Mouse (Mus musculus) inflammation-experienced regulatory T-cells, adult 6 months (primary cell): ENCODE measurements around the gene Apex1. TPM values are rescaled to one million over a fixed set of nuclear protein-coding genes. Genes with fewer than 3 reads are reported as not detected.
"Not testable (repeated sequence)": the region's sequence is repeated elsewhere in the genome, so short reads cannot be mapped to it uniquely, and the experiment has no call there.

ENCODE experiments used
- ATAC-seq: one replicate; pipeline ENCODE4 v1.8.0; 2017
- polyA plus RNA-seq, 3 experiments: library from polyadenylated mRNA; unstranded; fragments of 100-300 nt; shearing (Covaris generic); gene quantifications; one replicate each; pipeline ENCODE4 v1.2.1; 2017

The Apex1 gene
- polyA plus RNA-seq, 3 experiments from 2014 or later: 54.2 to 100 (median 91.0) TPM

DNA sequence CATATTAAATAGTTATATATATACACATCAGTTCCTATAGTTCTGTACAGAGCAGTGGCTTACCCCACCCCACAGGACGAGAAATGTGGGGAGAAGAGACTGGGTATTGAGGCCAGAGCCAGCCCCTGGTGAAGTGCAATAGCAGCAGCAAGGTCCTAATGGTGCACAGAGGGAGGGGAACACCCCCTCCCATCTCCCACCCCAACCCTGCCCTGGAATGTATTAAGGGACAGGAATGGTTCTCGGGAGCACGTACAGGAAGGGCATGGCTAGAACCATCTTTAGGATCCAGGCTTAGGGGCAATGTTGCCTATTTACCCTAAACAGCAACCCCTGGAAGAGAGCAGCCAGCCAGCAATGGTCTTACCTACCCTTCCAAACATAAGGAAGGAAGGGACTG lies 2.6 kb downstream of the Apex1 start:
- no peak for ATAC-seq

DNA sequence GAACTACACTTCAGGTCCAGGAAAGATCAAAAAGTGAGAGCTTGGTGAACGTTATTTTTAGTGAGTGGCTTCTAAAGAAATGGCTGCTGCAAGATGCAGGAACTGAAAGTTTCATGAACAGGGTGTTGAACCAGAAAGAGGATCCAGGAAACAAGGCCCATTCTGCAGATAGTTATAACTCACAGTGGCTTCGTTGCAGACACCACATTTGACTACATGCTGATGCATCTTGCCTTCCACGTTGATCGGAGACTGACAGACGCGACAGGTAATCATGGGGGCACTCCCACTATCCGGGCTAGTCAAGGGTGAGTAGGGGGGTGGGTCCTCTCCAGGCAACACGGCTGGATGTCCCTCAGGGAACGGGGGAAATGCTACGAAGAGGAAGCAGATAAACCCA lies 5.2 kb downstream of the Apex1 start:
- ATAC-seq: no peak

DNA sequence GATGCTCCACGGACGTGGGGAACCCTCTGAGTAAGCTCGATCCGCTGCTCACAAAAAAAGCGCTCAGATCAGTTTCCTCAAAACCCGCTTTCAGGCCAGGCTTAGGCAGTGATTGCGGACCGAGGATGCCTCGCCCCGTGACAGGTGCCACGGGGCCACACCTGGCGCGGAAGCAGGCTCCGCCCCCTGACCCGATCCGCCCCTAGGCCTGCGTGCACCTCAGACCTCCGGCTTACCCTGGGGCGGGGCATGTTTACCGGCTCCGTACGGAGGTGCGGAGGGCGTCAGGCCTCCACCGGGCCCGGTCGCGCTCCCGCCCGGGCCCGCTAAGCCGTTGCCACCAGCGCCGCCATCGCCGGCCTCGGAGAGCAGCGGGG lies 5.6 kb downstream of the Apex1 start:
- peak; percentile 16 for ATAC-seq

DNA sequence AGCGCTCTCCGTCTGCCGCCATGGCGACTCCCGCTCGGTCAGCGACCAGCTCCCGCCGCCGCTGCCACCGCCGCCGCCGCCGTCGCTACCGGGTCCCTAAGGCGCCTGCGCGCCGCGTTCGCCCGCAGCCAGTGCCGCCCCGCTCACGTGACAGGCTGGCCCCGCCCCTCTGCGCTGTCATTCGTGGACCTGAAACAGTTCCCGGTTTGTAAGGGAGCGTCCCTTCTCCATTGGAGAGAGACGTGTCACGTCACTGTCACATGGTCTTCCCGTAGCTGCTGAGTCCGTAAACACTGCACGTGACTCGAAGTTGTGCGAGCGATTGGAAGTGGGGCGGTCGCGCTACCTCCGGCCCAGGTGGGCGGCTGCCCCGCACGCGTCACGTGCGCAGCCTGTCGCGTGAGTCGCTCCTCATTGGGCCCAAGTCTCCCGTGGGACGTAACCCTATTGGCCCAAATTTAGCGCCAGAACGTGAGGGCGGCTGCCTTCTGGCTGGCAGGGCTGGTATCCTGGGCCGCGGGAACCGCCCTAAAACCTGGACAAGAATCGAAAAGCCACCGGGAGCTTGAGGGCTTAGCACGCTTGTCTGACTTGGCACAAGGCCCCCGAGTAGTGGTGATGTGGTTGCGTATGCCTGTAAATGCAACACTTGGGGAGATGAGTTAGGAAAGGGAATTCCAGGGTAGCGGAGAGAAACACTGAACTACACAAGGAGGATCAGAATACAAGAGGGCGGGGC lies 6.2 kb downstream of the Apex1 start, which contains the start of the genes Pip4p1 and Pnp:
Gene Pip4p1, minus strand, starts transcription at position 103 of the 739 bp plus-strand sequence.
Gene Pnp, plus strand, starts transcription at position 329 of the 739 bp plus-strand sequence.
- ATAC-seq: peak; percentile 95

- no peak for ATAC-seq
Observed at GRCm38 (mm10) chr14:50931493-50932020, 6.8 kb downstream of the Apex1 start.

DNA sequence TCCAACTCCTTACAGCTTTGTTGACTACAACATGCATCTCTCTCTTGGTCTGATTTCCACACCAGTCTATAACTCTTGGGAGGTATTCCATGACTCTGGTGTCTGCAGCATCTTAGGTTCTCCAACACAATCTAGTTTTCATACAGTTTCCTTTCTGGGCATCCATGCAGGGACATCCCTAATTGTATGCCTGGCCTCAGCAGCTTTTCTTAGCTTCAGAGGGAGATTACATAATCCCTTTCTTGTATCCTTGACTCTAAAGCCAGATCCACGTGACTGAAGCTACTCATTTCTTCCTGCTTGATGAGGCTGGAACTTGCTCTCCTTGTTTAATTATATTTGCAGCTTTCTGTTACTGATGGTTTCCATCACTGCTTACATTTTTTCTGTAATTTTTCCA lies 11.9 kb downstream of the Apex1 start:
- ATAC-seq: no peak

GRCm38 (mm10) chr14:50938119-50938908 lies 13.5 kb downstream of the Apex1 start:
- no peak for ATAC-seq

DNA sequence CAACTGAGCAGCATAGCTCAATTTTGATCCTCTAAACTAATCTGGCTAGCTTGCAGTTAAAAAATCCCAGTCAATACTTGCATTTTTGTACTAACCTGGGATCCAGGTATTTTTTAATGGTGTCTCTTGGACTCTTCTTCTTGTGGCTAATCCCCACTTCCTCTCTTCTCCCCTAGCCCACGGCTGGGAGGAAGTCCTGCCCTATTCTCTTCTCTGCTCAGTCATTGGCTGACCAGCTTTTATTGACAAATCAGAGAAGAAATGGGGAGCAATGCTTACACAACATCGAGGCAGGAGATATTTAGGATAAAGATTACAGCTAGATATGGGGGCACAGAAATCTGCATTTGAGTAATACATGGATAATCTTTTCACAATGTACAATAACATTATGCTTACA lies 14.2 kb downstream of the Apex1 start:
- ATAC-seq: peak; percentile 73

- ATAC-seq: peak; percentile 87
Observed at GRCm38 (mm10) chr14:50943932-50944667, 19.3 kb downstream of the Apex1 start, which contains the start of gene Gm49342. Gene Gm49342, plus strand, starts transcription at chr14:50944517.

DNA sequence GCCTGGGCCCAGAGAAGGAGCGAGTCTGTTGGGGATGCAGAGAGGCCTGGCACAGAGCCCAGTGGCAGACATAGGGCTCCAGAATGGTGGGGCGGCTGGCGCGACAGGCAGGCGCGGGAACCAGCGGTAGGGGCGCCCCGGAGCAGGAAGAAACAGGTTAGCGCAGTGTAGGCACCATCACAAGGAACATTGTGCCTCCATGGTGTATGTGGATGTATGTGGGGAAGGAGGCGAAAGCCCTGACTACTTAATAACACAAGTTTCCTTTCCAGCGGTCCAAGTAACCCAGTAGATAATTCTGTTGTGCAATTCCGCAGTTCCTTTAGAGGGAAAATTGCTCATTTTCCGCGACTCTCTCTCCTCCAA lies 19.9 kb downstream of the Apex1 start:
- peak; percentile 87 for ATAC-seq

- ATAC-seq: not testable (repeated sequence)
Observed at GRCm38 (mm10) chr14:50945081-50945480, 20.3 kb downstream of the Apex1 start.

DNA sequence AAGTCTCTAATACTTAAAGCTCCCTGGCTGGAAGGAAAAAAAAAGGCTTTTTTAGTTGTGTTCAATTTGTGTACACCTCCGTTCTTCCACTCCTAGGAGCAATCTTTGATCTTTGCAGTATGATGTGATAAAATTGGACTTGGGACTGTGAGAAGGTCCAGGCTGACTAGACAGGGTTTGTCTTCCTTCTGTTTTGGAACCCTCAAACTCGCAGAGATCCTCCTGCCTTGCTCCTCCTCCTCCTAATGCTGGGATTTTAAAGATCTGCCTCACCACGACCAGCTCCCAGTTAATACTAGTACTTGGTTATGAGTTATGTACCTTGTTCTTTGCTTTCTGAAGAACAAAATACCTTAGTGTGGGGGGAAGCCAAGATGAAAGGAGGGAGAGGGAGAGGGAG lies 20.8 kb downstream of the Apex1 start:
- ATAC-seq: not testable (repeated sequence)

- ATAC-seq: no peak
Observed at GRCm38 (mm10) chr14:50955487-50955886, 30.7 kb downstream of the Apex1 start.

DNA sequence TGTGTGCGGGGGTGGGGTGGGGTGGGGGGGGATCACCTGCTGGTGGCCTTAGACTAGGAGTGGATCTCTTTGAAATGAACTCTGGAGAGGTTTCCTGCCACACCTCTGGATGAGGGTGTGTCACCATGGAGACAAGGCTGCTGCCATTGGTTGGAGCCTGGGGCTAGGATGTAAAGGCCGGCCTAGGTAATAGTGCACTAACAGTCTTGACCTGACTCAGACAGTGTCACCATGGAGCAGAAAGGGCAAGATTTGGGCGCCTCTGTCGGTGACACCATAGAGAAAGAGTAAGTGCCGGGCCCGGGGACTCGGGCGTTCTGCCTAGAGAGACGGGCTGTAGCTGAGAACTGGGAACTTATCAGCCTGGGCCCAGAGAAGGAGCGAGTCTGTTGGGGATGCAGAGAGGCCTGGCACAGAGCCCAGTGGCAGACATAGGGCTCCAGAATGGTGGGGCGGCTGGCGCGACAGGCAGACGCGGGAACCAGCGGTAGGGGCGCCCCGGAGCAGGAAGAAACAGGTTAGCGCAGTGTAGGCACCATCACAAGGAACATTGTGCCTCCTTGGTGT lies 31.3 kb downstream of the Apex1 start, which contains the start of gene Pnp2:
Gene Pnp2, plus strand, starts transcription at position 51 of the 567 bp plus-strand sequence.
- peak; percentile 89 for ATAC-seq

- not testable (repeated sequence) for ATAC-seq
Observed at GRCm38 (mm10) chr14:50956724-50957123, 32.0 kb downstream of the Apex1 start.

DNA sequence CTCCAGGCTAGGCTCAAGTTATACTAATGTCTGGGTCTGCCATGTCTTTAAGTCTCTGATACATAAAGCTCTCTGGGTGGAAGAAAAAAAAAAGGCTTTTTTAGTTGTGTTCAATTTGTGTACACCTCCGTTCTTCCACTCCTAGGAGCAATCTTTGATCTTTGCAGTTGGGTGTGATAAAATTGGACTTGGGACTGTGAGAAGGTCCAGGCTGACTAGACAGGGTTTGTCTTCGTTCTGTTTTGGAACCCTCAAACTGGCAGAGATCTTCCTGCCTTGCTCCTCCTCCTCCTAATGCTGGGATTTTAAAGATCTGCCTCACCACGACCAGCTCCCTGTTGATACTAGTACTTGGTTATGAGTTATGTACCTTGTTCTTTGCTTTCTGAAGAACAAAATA lies 32.4 kb downstream of the Apex1 start:
- not testable (repeated sequence) for ATAC-seq

- ATAC-seq: not testable (repeated sequence)
Observed at GRCm38 (mm10) chr14:50958289-50958995, 33.7 kb downstream of the Apex1 start.

DNA sequence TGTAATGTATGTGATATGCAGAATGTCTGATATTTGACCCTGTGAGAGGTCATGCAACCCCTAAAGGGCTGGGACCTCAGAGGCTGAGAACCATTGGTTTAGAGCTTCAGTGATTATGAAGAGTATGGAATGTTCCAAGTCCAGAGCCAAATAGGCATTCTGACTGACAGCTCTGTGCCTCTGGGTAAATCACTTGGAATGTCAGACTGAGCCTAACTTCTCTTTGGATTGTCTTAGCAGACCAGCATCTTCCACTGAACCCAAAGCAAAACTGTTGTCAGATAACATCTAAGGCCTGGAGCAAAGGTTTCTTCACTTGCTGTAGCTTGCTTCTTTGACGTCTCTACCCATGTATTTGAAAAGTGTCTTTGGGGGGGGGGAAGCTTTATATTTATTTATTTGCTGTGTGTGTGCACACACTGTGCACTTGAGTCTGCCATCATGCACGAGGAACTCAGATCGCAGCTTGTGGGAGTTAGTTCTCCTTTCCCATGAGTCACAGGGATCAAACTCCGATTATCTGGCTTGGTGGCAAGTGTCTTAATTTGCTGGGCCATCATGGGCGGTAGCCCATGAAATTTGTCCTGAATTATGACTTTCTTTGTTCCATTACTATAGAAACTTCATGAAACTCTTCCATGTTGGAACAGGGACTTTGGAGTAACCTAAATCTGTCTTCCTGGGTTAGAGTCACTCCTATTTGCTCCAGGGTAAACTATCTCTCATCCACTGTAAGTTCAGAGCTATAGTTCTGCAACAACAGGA lies 43.6 kb downstream of the Apex1 start:
- no peak for ATAC-seq

DNA sequence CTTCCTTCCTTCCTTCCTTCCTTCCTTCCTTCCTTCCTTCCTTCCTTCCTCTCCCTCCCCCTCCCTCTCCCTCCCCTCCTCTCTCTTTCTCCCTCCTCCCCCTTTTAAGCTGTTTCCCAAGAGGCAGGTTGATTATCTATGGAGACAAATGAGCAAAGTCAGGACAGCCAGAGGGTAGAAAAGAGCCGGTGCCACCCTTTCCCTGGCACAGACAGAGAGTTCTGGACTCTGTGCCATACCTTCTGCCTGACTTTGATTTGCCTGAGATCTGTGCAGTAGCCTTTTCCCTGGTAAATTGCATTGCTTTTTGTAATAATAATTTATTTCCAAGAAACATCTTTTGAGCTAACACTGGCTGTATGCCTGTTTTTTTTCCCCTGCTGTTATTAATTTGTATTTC lies 44.3 kb downstream of the Apex1 start:
- ATAC-seq: no peak
